Mouse (Mus musculus): ENCODE measurements around the gene Galnt2.

DNA sequence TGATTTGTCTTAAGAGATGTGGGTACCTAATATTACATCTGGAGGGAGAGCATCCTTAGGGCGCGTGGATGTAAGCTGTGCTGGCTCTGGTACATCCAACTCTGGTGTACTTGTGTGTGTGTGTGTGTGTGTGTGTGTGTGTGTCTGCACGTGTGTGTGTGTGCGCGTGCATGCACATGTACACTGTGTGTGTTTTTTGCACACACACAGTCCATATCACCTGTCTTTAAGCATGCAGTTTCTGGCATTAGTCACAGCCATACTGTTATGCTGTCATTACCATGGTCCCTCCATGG is 48.4 kb downstream of the Galnt2 start:
- TF ChIP-seq POLR2A (IDR thresholded peaks at IDR 0.05; ENCODE audit: borderline replicate concordance, control insufficient read depth, low read depth, low read length): no peak
- TF ChIP-seq CTCF (IDR thresholded peaks at IDR 0.05; ENCODE audit: control insufficient read depth, insufficient read depth, low read length): no peak

All from bone marrow, adult 2 months (tissue).